Mouse (Mus musculus) forebrain, embryonic 15.5 days (tissue): ENCODE measurements at regions not wholly inside any gene's neighbourhood (a gene's known extent, or its start where the extent isn't known, plus 50 kb on each side); places are given as distances from the start of the nearest gene placed in this dataset.

Experiments
- ATAC-seq: fragments of 200-750 bp; cut with Nextera tagmentation; replicated peaks from 2 replicates; pipeline ENCODE4 v1.8.0; 2017; ENCODE audit warnings: mild to moderate bottlenecking, moderate TSS enrichment, moderate library complexity
- H3K27ac ChIP-seq: fragments of 300-500 bp; sonication (generic); replicated peaks from 2 replicates; pipeline ENCODE4 v1.5.1; 2015; ENCODE audit warnings: mild to moderate bottlenecking, inconsistent platforms
- H3K27me3 ChIP-seq: fragments of 300-500 bp; sonication (generic); 2 replicates; pipeline ENCODE4 v1.6.1; 2015; ENCODE audit warnings: inconsistent platforms
- H3K36me3 ChIP-seq: fragments of 300-500 bp; sonication (generic); 2 replicates; pipeline ENCODE4 v1.6.1; 2015; ENCODE audit warnings: mild to moderate bottlenecking, inconsistent platforms
- H3K4me1 ChIP-seq: fragments of 300-500 bp; sonication (generic); 2 replicates; pipeline ENCODE4 v1.6.1; 2015; ENCODE audit warnings: inconsistent platforms
- H3K4me2 ChIP-seq: fragments of 300-500 bp; sonication (generic); replicated peaks from 2 replicates; pipeline ENCODE4 v1.6.1; 2015; ENCODE audit warnings: mild to moderate bottlenecking, inconsistent platforms
- H3K4me3 ChIP-seq: fragments of 300-500 bp; sonication (generic); 2 replicates; pipeline ENCODE4 v1.5.1; 2015; ENCODE audit warnings: mild to moderate bottlenecking, inconsistent platforms
- H3K9ac ChIP-seq: fragments of 300-500 bp; sonication (generic); replicated peaks from 2 replicates; pipeline ENCODE4 v1.6.1; 2015; ENCODE audit warnings: mild to moderate bottlenecking, inconsistent platforms
- H3K9me3 ChIP-seq: fragments of 300-500 bp; sonication (generic); 2 replicates; pipeline ENCODE4 v1.6.1; 2016; ENCODE audit warnings: inconsistent platforms
- WGBS: fragments of 180-500 bp; shearing (Covaris S2); methylation state at CpG from one replicate; pipeline ENCODE4 v1.1.7; 2015; ENCODE audit warnings: mixed read lengths; 5-methylcytosine and 5-hydroxymethylcytosine counted together

GRCm38 (mm10) chr3:17772886-17773285 lies 175.3 kb upstream of the Cypt12 start:
- no peak overlapping the region for H3K4me2 ChIP-seq

GRCm38 (mm10) chr3:17779152-17779551 lies 169.1 kb upstream of the Cypt12 start:
- no peaks in the 10 kb centered on the region for H3K4me1 ChIP-seq
- H3K4me2 ChIP-seq: no peak overlapping the region
- no peaks in the 10 kb centered on the region for H3K27me3 ChIP-seq
- no peak overlapping the region for H3K4me3 ChIP-seq
- no peak for ATAC-seq
- H3K9ac ChIP-seq: no peak overlapping the region
- no peaks in the 10 kb centered on the region for H3K9me3 ChIP-seq
- no peak overlapping the region for H3K27ac ChIP-seq
- H3K36me3 ChIP-seq: no peaks in the 10 kb centered on the region
- 82% methylated on average over 3 of the region's 3 CpGs for WGBS

More at GRCm38 (mm10) chr3:17772886-17773285, 175.3 kb upstream of the Cypt12 start:
- Histone ChIP-seq H3K9me3 (no peaks in the 10 kb centered on the region), H3K4me3 (no peak overlapping the region), H3K4me1 (no peaks in the 10 kb centered on the region), H3K27me3 (no peaks in the 10 kb centered on the region), H3K36me3 (no peaks in the 10 kb centered on the region), H3K9ac (no peak overlapping the region), H3K27ac (no peak overlapping the region)
- WGBS: 94% methylated on average over 1 of the region's 1 CpGs
- ATAC-seq: no peak

GRCm38 (mm10) chr3:17784076-17784475 lies 164.1 kb upstream of the Cypt12 start:
- Histone ChIP-seq H3K27ac (no peak overlapping the region; the same call in 1 of the 2 replicates), H3K4me2 (no peak overlapping the region)

GRCm38 (mm10) chr3:17784587-17784986 lies 163.6 kb upstream of the Cypt12 start:
- Histone ChIP-seq H3K27ac (no peak overlapping the region), H3K9me3 (no peaks in the 10 kb centered on the region), H3K36me3 (no peaks in the 10 kb centered on the region), H3K4me1 (peaks cover 40% of the 10 kb centered on the region), H3K27me3 (no peaks in the 10 kb centered on the region), H3K4me2 (no peak overlapping the region), H3K9ac (no peak overlapping the region), H3K4me3 (no peak overlapping the region)
- 28% methylated on average over 3 of the region's 3 CpGs for WGBS
- no peak for ATAC-seq

More at GRCm38 (mm10) chr3:17784076-17784475, 164.1 kb upstream of the Cypt12 start:
- Histone ChIP-seq H3K4me1 (peaks cover 38% of the 10 kb centered on the region), H3K36me3 (no peaks in the 10 kb centered on the region), H3K27me3 (no peaks in the 10 kb centered on the region), H3K4me3 (no peak overlapping the region; the same call in 1 of the 2 replicates), H3K9ac (no peak overlapping the region), H3K9me3 (no peaks in the 10 kb centered on the region)
- 58% methylated on average over 3 of the region's 3 CpGs for WGBS
- ATAC-seq: no peak

- Histone ChIP-seq H3K4me3 (peak overlapping the region; percentile 75), H3K36me3 (no peaks in the 10 kb centered on the region), H3K9ac (peak overlapping the region; percentile 71), H3K4me1 (peaks cover 40% of the 10 kb centered on the region), H3K27me3 (no peaks in the 10 kb centered on the region), H3K9me3 (no peaks in the 10 kb centered on the region), H3K27ac (peak overlapping the region; percentile 98), H3K4me2 (peak overlapping the region; percentile 77)
- no peak for ATAC-seq
- 9% methylated on average over 21 of the region's 21 CpGs for WGBS
Observed at GRCm38 (mm10) chr3:17785106-17786022, 162.8 kb upstream of the Cypt12 start.

GRCm38 (mm10) chr3:17786023-17786720 lies 162.0 kb upstream of the Cypt12 start:
- Histone ChIP-seq H3K27ac (peak overlapping the region; percentile 98), H3K4me1 (peaks cover 40% of the 10 kb centered on the region), H3K9me3 (no peaks in the 10 kb centered on the region), H3K36me3 (no peaks in the 10 kb centered on the region), H3K27me3 (no peaks in the 10 kb centered on the region), H3K9ac (peak overlapping the region; percentile 71), H3K4me2 (peak overlapping the region; percentile 77), H3K4me3 (peak overlapping the region; percentile 75)
- under 1% methylated on average over 56 of the region's 56 CpGs for WGBS
- ATAC-seq: peak; percentile 41

GRCm38 (mm10) chr3:17786721-17787442 lies 161.3 kb upstream of the Cypt12 start:
- WGBS: 1% methylated on average over 35 of the region's 35 CpGs
- Histone ChIP-seq H3K4me3 (peak overlapping the region; percentile 75), H3K4me1 (peaks cover 40% of the 10 kb centered on the region), H3K9ac (peak overlapping the region; percentile 71), H3K4me2 (peak overlapping the region; percentile 77), H3K36me3 (no peaks in the 10 kb centered on the region), H3K27ac (peak overlapping the region; percentile 98), H3K27me3 (no peaks in the 10 kb centered on the region), H3K9me3 (no peaks in the 10 kb centered on the region)
- ATAC-seq: peak; percentile 54

GRCm38 (mm10) chr3:17787443-17788333 lies 160.5 kb upstream of the Cypt12 start:
- Histone ChIP-seq H3K36me3 (no peaks in the 10 kb centered on the region), H3K4me2 (peak overlapping the region; percentile 77), H3K4me3 (peak overlapping the region; percentile 75), H3K27ac (peak overlapping the region; percentile 98), H3K9ac (peak overlapping the region; percentile 71), H3K4me1 (peaks cover 40% of the 10 kb centered on the region), H3K27me3 (no peaks in the 10 kb centered on the region), H3K9me3 (no peaks in the 10 kb centered on the region)
- ATAC-seq: no peak
- WGBS: 16% methylated on average over 18 of the region's 18 CpGs

- Histone ChIP-seq H3K4me3 (peak overlapping the region; percentile 75), H3K27me3 (no peaks in the 10 kb centered on the region), H3K36me3 (no peaks in the 10 kb centered on the region), H3K4me2 (peak overlapping the region; percentile 77), H3K9me3 (no peaks in the 10 kb centered on the region), H3K27ac (peak overlapping the region; percentile 98), H3K9ac (peak overlapping the region; percentile 71), H3K4me1 (peaks cover 40% of the 10 kb centered on the region)
- ATAC-seq: no peak
- 56% methylated on average over 4 of the region's 4 CpGs for WGBS
Observed at GRCm38 (mm10) chr3:17788334-17788720, 159.9 kb upstream of the Cypt12 start.

- 47% methylated on average over 3 of the region's 3 CpGs for WGBS
- no peak for ATAC-seq
- Histone ChIP-seq H3K27me3 (no peaks in the 10 kb centered on the region), H3K4me3 (peak overlapping the region; percentile 75), H3K27ac (peak overlapping the region; percentile 98), H3K9me3 (no peaks in the 10 kb centered on the region), H3K4me1 (peaks cover 40% of the 10 kb centered on the region), H3K9ac (peak overlapping the region; percentile 52), H3K36me3 (no peaks in the 10 kb centered on the region), H3K4me2 (peak overlapping the region; percentile 77)
Observed at GRCm38 (mm10) chr3:17788778-17789299, 159.4 kb upstream of the Cypt12 start.
